Mouse (Mus musculus): ENCODE measurements around the gene Rec114. TPM values are rescaled to one million over a fixed set of nuclear protein-coding genes. Genes with fewer than 3 reads are reported as not detected.

Rec114 gene
- polyA plus RNA-seq (2012; rRNA removed): 0.54 and 0.65 TPM in 2 replicates

DNA sequence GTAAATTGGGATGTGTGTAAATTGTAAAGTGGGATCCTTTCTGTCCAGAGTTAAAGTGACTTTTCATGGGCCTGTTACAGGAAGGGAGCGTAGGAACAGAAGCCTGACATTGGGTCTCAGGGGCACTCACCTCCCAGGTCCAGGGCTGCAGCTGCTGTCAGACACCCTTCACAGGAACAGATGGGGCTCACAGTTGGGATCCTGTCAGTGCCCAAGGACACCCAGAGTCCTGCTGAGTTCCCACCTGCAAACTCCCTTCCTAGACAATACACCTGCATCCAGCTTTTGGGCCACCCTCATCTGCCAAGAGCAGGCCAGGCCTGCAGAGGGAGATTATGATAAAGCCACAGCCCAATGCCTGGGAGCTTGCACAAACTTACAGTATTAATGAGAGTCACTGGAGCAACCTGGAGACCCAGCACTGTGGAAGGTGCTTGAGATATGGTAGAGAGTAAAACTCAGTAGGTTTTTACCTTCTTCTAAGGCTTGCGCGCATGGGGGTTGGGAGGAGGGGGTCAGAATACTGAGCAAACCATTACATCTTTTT lies at the start of gene Rec114:
Gene Rec114, minus strand, starts transcription at position 263 of the 547 bp plus-strand sequence.

Other genes with a start within 250 kb of the Rec114 start
- gene Cd276, start 188.5 kb downstream of the Rec114 start, polyA plus RNA-seq (2012; rRNA removed): 35.1 and 42.2 TPM in 2 replicates
- gene Nptn, start 161.7 kb downstream of the Rec114 start, polyA plus RNA-seq (2012; rRNA removed): 328 and 355 TPM in 2 replicates
- 10.7 and 11.6 TPM in 2 replicates for gene Hcn4, start 79.4 kb upstream of the Rec114 start, polyA plus RNA-seq (2012; rRNA removed)

Measured in central nervous system, embryonic 14 days (tissue).